Mouse (Mus musculus): ENCODE data around the gene Cars2. TPM values are rescaled to one million over a fixed set of nuclear protein-coding genes. Genes with fewer than 3 reads are reported as not detected.

The Cars2 gene
- polyA plus RNA-seq, 1 experiment from 2014 or later, result 10.0 TPM

DNA sequence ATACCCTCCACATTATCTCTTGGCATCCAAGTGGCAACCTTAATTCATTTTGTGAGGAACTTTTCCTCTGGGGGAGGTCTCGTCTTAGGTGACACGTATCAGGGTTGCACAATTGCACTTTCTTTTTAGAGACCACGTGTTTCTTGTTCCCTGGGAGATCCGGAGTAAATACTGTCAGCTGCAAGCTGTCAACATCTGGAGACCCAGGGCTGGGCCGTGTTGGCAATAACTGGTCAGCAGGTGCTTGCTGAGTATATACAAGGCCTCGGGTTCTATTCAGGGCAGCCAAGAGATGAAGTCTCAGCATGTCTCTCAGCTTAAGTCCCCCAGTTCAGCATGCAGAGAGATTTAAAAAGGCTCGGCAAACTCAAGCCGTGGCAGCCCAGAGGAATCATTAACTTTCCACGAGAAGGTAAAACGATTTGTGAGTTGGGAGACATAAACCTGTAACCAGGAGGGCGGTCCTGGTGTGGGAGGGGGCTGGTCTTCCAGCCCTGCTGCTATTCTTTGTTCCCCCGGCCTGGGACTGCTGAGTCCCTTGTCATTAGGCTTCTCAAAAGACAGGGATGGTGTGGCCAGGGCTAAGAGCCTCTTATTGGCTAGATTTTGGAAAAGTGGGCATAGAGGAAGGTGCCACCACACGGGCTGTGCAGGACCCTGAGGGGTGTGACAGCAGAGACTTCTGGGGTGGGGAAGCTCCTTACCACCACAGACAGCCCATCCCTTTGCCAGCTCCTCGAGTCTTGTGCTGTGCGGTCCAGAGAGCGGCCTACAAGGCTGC, 25.2 kb upstream of the Cars2 start:
- no peaks in the 10 kb centered on the region for H3K36me3 ChIP-seq (ENCODE audit: control insufficient read depth, insufficient read depth)
- H3K9ac ChIP-seq (ENCODE audit: low read depth, low read length), result no peak overlapping the region
- H3K9me3 ChIP-seq (ENCODE audit: control insufficient read depth), result no peaks in the 10 kb centered on the region
- 37% methylated on average over 16 of the region's 16 CpGs for WGBS
- H3K4me1 ChIP-seq (replicated peaks; ENCODE audit: control insufficient read depth, insufficient read depth, low read length), result peaks cover 4% of the 10 kb centered on the region; the same call in 1 of the 2 replicates
- no peak for TF ChIP-seq CTCF (IDR thresholded peaks at IDR 0.05; ENCODE audit: low read depth)
- H3K4me3 ChIP-seq (ENCODE audit: low read depth, low read length), result no peak overlapping the region
- H3K4me2 ChIP-seq (replicated peaks; ENCODE audit: low read depth), result 0 out of 2 replicates have a peak overlapping the region, but pooled peaks have one; percentile 4
- H3K27me3 ChIP-seq (replicated peaks; ENCODE audit: control insufficient read depth, insufficient read depth, low read length), result no peaks in the 10 kb centered on the region
- peak; percentile 56 for ATAC-seq
- peak overlapping the region; percentile 46; the same call in 1 of the 2 replicates for H3K27ac ChIP-seq (ENCODE audit: low read depth, low read length)

DNA sequence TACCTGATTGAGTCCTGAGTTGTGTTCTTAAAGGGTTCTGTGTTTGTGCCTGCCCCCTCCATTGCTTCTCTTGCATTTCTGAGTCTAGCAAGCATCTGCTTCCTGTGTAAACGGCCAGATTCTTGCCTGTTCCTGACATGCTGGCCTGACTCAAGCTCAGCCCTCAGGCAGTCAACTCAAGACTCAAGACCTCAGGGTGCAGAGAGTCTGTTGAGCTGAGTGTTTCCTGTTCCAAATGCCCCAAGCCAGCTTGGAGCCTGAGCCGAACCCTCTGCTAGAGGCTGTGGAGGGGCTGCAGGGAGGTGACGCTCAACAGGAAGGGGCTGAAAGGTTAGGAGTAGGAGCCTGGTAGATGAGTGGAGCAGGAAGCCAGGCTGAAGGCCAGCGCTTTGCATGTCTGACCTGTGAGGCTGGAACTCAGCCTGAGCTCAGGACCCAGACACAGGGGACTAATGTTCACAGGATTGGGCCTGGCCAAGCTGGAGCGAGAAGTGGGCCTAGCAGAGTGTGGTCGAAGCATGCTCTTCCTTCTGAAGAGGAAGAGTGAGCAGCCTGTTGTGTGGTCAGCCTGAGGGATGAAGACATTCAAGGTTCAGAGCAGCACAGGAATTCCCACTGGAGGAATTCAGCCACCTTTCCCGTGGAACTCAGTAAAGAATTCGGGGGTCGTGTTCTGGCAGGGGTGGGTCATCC, 24.5 kb upstream of the Cars2 start:
- no peaks in the 10 kb centered on the region for H3K9me3 ChIP-seq (ENCODE audit: control insufficient read depth)
- H3K27me3 ChIP-seq (replicated peaks; ENCODE audit: control insufficient read depth, insufficient read depth, low read length), result no peaks in the 10 kb centered on the region
- no peak for ATAC-seq
- H3K9ac ChIP-seq (ENCODE audit: low read depth, low read length), result no peak overlapping the region
- peaks cover 4% of the 10 kb centered on the region; the same call in 1 of the 2 replicates for H3K4me1 ChIP-seq (replicated peaks; ENCODE audit: control insufficient read depth, insufficient read depth, low read length)
- WGBS, result 63% methylated on average over 9 of the region's 9 CpGs
- no peak overlapping the region for H3K4me3 ChIP-seq (ENCODE audit: low read depth, low read length)
- peak overlapping the region; percentile 46 for H3K27ac ChIP-seq (ENCODE audit: low read depth, low read length)
- H3K4me2 ChIP-seq (replicated peaks; ENCODE audit: low read depth), result 0 out of 2 replicates have a peak overlapping the region, but pooled peaks have one; percentile 4
- no peaks in the 10 kb centered on the region for H3K36me3 ChIP-seq (ENCODE audit: control insufficient read depth, insufficient read depth)
- no peak for TF ChIP-seq CTCF (IDR thresholded peaks at IDR 0.05; ENCODE audit: low read depth)

DNA sequence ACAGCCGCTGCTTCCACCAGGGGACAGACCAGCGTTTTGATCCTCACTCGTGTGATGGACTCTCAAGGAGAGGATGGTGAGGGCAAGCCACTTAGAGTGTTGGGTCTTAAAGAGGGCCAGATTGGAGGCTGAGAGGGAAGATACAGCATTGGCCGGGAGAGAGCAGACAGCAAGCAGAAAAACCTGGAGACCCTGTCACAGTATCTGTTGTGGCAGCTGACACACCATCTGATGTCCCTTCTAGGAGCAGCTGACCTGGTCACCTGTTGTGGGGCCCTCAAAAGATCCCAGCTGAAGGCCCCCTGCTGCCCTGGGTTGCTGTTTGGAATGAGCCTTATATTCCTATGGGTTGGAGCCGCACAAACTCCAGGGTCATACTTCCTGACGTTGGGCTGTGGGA, 21.8 kb upstream of the Cars2 start:
- H3K9ac ChIP-seq (ENCODE audit: low read depth, low read length), result no peak overlapping the region
- no peaks in the 10 kb centered on the region for H3K9me3 ChIP-seq (ENCODE audit: control insufficient read depth)
- no peaks in the 10 kb centered on the region for H3K27me3 ChIP-seq (replicated peaks; ENCODE audit: control insufficient read depth, insufficient read depth, low read length)
- WGBS, result 77% methylated on average over 6 of the region's 6 CpGs
- peaks cover 4% of the 10 kb centered on the region; the same call in 1 of the 2 replicates for H3K4me1 ChIP-seq (replicated peaks; ENCODE audit: control insufficient read depth, insufficient read depth, low read length)
- H3K36me3 ChIP-seq (ENCODE audit: control insufficient read depth, insufficient read depth), result no peaks in the 10 kb centered on the region
- H3K4me3 ChIP-seq (ENCODE audit: low read depth, low read length), result no peak overlapping the region
- H3K27ac ChIP-seq (ENCODE audit: low read depth, low read length), result no peak overlapping the region
- TF ChIP-seq CTCF (IDR thresholded peaks at IDR 0.05; ENCODE audit: low read depth), result no peak
- no peak overlapping the region for H3K4me2 ChIP-seq (replicated peaks; ENCODE audit: low read depth)
- no peak for ATAC-seq

DNA sequence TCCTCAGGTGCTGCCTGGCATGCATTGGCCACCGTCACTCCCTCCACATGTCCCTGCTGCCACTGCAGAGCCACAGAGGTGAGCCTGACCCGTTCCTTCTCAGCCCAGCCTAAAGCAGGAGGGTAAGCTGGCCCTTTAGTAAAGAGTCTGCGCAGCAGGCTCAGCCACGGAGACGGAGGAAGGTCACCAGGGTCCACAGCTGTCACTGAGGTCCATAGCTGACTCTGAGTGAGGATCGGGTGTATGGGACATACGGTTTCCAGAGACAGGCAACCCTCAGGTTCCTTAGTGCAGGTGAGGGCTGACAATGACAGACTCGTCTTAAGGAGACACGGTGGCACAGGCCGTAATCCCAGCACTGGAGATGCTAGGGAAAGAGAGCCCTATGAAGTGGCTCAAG, 21.4 kb upstream of the Cars2 start:
- H3K27me3 ChIP-seq (replicated peaks; ENCODE audit: control insufficient read depth, insufficient read depth, low read length), result no peaks in the 10 kb centered on the region
- ATAC-seq, result no peak
- no peak overlapping the region for H3K4me2 ChIP-seq (replicated peaks; ENCODE audit: low read depth)
- no peaks in the 10 kb centered on the region for H3K36me3 ChIP-seq (ENCODE audit: control insufficient read depth, insufficient read depth)
- H3K4me1 ChIP-seq (replicated peaks; ENCODE audit: control insufficient read depth, insufficient read depth, low read length), result peaks cover 4% of the 10 kb centered on the region; the same call in 1 of the 2 replicates
- no peak overlapping the region for H3K4me3 ChIP-seq (ENCODE audit: low read depth, low read length)
- H3K27ac ChIP-seq (ENCODE audit: low read depth, low read length), result no peak overlapping the region
- WGBS, result 88% methylated on average over 10 of the region's 10 CpGs
- no peak for TF ChIP-seq CTCF (IDR thresholded peaks at IDR 0.05; ENCODE audit: low read depth)
- no peaks in the 10 kb centered on the region for H3K9me3 ChIP-seq (ENCODE audit: control insufficient read depth)
- no peak overlapping the region for H3K9ac ChIP-seq (ENCODE audit: low read depth, low read length)

DNA sequence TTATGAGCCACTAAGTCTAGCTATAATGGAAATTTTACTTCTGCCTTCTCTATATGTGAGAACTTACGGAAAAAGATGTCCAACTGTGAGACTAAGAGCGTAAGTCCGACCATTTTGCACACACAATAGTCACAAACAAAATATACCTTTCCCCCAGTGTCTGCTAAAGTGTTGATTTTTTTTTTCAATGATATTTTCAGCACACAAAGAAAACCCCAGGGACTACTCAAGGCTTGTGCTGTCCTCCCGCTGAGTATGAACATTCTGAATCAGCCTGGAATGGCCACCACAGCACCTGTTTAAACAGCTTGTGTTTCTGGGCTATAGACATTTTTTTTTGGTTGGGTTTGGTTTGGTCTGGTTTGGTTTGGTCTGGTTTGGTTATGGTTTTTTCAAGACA, 20.2 kb upstream of the Cars2 start:
- no peak overlapping the region for H3K27ac ChIP-seq (ENCODE audit: low read depth, low read length)
- H3K9me3 ChIP-seq (ENCODE audit: control insufficient read depth), result no peaks in the 10 kb centered on the region
- no peak overlapping the region for H3K4me3 ChIP-seq (ENCODE audit: low read depth, low read length)
- peaks cover 4% of the 10 kb centered on the region; the same call in 1 of the 2 replicates for H3K4me1 ChIP-seq (replicated peaks; ENCODE audit: control insufficient read depth, insufficient read depth, low read length)
- TF ChIP-seq CTCF (IDR thresholded peaks at IDR 0.05; ENCODE audit: low read depth), result no peak
- no peak overlapping the region for H3K4me2 ChIP-seq (replicated peaks; ENCODE audit: low read depth)
- no peaks in the 10 kb centered on the region for H3K36me3 ChIP-seq (ENCODE audit: control insufficient read depth, insufficient read depth)
- no peaks in the 10 kb centered on the region for H3K27me3 ChIP-seq (replicated peaks; ENCODE audit: control insufficient read depth, insufficient read depth, low read length)
- no peak for ATAC-seq
- no peak overlapping the region for H3K9ac ChIP-seq (ENCODE audit: low read depth, low read length)
- 95% methylated on average over 4 of the region's 4 CpGs for WGBS
